Mouse (Mus musculus) left cerebral cortex, postnatal 14 days (tissue): Measurements from ENCODE around the gene Agap1. TPM values are rescaled to one million over a fixed set of nuclear protein-coding genes. Genes with fewer than 3 reads are reported as not detected.

Source experiments
- DNase-seq, 2 experiments: peaks; one replicate each; pipeline ENCODE4 v3.0.0; 2021 to 2022; ENCODE audit warnings: low spot score in 2 of 2, mixed read lengths in 1 of 2
- intact Hi-C: fragments of 180-260 bp; cut with DNase I; formaldehyde crosslinking; loops from one replicate; pipeline ENCODE4 v1.15.1; 2025
- total RNA-seq, 2 experiments: library from RNA; stranded (reverse); gene quantifications; 2 replicates each; pipeline ENCODE4 v1.2.3; 2021

The Agap1 gene
- total RNA-seq, 2 experiments from 2014 or later, result 246 to 257 TPM

DNA sequence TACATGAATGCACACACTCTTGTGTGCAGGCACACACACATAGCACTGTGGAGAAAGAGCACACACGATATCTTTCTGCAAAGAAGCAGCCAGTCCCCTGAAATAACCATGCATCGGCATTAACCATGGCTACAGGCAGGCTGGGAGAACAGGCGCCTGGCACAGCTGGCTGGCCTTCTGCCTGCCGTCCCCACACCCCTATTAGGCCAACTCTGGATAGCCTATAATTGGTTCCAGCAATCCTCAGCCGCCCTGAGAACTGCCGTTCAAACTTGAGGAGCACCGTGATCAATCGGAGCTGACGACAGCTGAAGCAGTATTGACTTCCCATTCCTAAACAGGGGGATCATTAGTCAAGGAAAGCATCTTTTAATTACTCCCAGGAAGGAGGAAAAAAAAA lies 391.5 kb downstream of the Agap1 start:
- intact Hi-C loops, result no loop called here
- DNase-seq, result no peak

- intact Hi-C loops, result no loop called here
- DNase-seq, result no peak
Measured at GRCm38 (mm10) chr1:89848356-89849039, 393.9 kb downstream of the Agap1 start.

DNA sequence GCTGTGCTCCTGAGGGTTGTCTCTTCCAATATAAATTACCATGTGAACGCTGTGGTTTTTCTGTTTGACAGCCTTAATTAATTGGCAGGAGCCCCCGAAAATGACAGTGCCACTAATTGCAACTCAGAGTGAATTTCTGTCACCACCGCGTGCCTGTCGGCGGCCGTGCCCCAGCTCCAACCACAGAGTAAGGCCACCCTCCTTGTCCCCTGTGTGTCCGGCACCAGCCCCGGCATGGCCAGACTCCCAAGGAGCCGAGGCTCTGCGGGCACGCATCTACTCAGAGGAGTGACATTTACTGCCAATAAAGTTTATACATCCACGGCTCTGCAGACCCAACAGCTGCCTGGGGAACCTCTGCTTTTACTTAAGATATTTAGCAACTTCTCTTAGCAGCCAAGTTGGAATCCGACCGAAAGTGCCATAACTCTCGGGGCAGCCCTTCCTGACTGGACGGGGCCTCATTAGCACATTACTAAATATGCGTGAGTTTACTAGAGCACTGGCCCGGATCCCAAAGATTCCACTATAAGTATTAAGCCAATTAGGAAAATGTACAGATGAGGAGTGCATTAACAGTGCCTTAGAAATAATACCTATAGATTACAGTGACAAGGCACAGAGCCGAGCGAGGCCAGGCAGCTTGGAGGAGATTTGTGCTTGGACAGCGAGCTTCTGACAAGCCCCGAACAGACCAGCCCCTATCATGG lies 394.7 kb downstream of the Agap1 start:
- intact Hi-C loops, result no loop called here
- DNase-seq, result no peak

- intact Hi-C loops, result no loop called here
- DNase-seq, result peak; percentile 48 to 79
Measured at GRCm38 (mm10) chr1:89849861-89850230, 395.2 kb downstream of the Agap1 start.

- intact Hi-C loops, result no loop called here
- no peak for DNase-seq
Measured at GRCm38 (mm10) chr1:89850681-89851414, 396.2 kb downstream of the Agap1 start.

DNA sequence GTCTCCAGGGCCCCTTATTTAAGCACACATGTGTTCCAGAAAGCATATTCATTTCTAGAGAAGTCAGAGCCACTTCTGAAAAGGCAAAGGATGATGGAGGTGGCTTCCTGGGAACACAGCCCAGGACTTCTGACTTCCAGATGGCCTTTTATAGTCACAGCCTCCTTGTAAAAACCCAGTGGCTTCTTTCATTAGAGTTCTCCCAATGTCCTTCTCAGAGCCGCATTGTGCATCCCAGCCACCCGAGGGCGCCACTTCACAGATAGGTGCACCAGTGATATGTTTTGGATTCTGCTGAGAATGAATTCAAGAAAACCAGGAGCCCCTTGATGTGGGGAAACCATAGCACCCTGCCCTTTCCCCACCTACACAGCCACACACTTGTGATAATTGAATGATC lies 404.6 kb downstream of the Agap1 start:
- intact Hi-C loops, result no loop called here
- DNase-seq, result peak in 1 of 2 experiments; percentile 55

DNA sequence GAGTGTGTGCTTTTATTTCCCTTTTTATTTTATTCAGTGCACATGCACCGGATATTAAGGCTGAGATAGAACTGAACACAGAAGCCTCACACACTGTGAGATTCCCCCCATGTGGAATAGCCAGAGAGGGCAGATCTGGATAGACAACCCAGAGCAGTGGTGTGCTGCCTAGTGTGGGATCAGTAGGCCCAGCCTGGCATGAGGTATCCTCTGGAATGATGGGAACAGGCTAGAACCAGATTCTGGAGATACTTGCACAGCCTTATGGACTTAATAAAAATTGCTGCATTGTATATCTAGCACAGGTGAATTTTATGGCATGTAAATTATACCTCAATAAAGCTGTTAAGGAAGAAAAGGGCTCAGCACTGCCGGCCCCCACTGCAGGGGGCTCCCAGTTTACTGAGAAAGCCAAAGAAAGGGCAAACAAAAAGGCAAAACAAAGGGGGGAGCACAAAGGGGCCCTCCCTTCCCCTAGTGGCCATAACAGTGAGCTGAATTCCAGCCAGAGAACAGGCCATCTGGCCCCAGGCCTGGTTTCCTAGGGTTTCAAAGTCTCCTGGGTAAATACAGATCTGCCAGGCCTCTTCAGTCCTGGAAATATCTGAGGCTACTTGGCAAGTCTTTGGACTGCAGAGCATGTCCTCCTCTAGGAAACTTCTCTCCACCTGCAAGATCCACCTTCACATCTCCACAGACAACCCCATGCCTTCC lies 405.6 kb downstream of the Agap1 start:
- intact Hi-C loops, result no loop called here
- no peak for DNase-seq

GRCm38 (mm10) chr1:89865787-89866186 lies 411.2 kb downstream of the Agap1 start:
- no peak for DNase-seq
- intact Hi-C loops, result no loop called here

DNA sequence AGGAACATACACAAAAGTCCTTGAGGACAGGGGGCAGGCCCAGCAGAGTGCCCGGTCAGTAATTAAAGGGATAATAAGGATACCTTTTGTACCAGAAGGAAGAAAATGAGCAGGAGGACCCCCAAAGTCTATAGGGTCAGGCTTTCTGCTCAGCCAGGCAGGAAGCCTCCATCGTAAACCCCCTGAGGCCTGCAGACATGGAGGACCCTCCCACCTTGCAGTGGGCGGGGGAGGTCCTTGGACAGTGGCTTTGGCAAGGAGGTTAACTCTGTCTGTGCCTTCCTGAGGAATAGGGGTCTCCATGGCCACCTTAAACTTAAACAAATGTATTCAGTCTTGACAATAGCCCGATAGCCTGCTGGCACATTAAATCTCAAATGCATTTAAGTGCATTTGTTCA lies 413.2 kb downstream of the Agap1 start:
- intact Hi-C loops, result no loop called here

DNA sequence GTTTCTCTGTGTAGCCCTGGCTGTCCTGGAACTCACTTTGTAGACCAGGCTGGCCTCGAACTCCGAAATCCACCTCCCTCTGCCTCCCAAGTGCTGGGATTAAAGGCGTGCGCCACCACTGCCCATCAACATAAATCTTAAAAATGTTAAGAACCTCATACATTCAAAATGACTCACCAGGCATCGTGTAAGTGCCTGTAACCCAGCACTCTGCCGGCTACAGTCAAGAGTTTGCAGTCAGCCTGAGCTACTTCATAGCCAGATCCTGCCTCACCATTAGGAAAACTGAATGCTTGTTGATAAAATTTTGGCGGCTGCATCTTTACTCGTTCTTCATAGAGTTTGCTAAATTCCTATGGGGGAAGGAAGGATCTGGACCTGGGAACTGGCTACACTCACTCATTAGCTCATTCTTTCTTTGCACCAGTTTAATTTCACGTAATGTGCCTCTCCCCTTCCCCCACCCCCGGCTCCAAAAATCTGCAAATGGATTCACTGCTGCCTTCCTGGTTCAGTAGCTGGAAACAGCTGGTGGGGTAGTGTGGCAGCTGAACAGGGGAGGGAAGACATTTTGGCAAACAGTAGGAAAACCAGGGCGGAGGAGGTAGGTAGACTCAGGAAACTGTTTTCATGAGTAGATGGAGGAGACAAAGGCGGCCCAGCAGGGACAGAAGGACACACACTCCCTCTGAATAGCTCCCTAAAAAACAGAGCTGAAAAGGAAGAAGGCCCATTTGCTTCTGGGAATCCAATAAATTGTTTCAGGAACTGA lies 415.7 kb downstream of the Agap1 start:
- no peak for DNase-seq

More for the DNA sequence above, 413.2 kb downstream of the Agap1 start:
- no peak for DNase-seq

DNA sequence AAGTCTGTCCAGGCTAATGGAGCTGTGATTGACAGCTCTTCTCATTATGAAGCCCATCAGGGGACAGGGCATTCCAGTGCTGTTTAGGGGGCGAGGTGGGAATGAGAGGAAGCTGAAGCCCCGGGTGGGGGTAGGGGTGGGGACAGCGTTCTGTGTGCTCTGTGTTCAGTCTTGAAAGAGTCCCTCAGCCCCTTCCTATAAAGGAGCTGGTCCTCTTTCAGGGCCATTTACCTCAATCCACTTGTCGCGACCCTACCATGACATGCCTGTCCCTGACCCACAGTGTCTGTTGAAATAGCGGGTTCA lies 416.3 kb downstream of the Agap1 start:
- intact Hi-C loops, result no loop called here

More for the DNA sequence above, 415.7 kb downstream of the Agap1 start:
- intact Hi-C loops, result no loop called here

DNA sequence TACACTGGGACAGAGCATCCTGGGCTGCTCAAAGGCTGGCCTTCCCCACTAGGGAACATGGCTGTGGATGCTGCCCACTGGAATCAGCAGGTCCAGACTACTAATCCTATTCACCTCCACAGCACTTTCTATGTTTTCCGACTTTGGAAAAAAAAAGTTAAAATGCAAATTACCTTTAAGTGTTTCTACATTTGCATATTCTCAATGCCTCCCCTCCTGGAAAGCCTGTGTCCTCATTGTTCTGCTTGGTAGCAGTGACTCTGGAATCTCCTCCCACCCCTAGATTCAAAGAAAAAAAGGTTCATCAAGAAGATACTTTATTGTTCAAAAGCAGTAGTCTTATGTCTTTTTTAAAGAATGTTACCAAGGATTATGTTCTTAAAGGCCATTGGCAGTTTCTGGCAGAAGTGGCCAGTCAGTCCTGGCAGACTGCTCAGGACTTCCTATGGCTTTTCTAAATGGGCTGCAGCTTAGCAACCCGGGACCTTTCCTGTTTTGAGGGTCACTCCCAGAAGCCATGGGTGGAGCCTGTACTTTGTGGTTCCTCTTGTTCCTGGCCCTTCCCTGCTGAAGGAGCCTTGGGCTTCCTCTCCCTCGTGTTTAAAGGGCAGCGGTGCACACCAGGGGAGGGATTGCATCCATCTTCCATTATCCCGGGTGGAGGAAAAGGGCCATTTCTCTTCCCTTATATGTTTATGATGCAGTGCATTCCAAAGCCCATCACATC lies 421.9 kb downstream of the Agap1 start:
- DNase-seq, result no peak
- intact Hi-C loops, result no loop called here

More for the DNA sequence above, 416.3 kb downstream of the Agap1 start:
- no peak for DNase-seq

DNA sequence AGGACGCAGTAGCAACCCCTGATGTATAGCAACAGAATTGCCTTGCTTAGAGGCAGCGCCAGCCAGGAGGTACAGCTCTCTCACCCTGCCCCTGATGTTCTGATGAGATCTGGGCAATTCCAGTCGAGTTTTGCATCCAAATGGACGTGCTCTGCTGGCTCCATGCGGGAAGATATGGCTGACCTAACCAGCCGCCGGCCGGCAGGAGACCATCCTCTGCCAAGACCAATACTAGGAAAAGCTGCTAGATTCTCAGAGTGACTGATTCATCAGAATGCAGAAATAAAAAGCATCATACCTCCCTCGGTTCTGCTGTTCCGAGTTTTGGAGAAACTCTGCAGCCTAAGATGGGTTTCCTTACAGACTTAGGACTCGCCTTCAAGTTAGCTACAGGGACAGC lies 423.9 kb downstream of the Agap1 start:
- DNase-seq, result no peak
- intact Hi-C loops, result no loop called here

DNA sequence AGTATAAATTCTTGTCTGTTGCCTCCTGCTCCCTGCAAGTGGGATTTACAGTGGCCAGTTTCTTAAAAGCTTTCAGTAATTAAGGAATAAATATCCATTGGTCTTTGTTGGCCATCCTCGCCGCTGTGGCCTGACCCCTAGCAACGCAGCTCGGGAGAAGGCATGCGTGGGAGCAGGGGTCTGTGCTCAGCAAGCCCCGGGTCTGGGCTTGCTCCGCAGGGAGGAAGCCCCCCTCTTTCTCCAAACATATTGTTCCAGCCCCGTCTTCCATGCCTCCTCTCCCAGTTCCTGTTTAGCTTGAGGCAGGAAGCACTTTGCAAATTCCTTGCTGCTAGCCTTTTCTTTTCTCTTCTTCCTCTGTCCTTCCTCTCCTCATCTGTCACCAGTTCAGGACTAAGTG lies 425.6 kb downstream of the Agap1 start:
- intact Hi-C loops, result no loop called here
- no peak for DNase-seq

DNA sequence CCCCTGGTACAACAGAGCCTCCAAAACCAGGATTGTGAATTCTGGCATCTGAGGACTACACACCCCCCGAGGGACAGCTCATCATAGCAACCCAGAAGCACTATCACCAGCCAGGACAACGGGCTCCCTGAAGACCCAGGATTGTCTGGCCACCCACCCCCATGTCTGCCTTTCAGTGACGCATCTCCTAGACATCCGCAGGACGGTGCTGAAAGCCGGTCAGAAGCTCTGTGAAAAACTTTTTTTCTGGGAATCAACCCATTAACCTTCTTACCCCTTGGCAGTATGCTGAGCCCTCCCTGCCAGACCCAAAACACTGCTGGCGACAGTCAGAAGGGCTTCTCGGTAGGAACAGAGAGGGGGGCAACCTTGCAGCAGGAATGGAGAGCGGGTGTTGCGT lies 426.2 kb downstream of the Agap1 start:
- DNase-seq, result no peak
- intact Hi-C loops, result no loop called here

DNA sequence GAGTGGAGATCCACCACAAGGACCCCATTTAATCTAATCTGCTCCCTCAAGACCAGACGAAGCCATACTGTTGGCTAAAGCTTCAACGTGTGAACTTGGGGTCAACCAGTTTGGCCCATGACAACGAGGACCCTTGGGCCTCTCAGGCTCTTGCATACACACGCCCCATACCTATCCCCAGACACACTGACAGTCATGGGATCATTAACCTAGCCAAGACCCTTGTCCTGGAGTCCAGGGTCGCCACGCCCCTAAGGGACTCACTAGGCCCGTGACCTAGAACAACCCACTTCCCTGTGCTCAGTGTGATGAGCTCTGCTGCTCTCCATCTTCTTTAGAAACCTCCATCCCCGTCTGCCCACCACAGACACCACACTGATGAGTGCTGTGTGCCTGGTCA lies 429.7 kb downstream of the Agap1 start:
- intact Hi-C loops, result no loop called here
- no peak for DNase-seq

GRCm38 (mm10) chr1:89885696-89886095 lies 431.1 kb downstream of the Agap1 start:
- intact Hi-C loops, result no loop called here
- DNase-seq, result no peak

GRCm38 (mm10) chr1:89891400-89891799 lies 436.8 kb downstream of the Agap1 start:
- DNase-seq, result no peak
- intact Hi-C loops, result no loop called here

- no peak for DNase-seq
- intact Hi-C loops, result no loop called here
Measured at GRCm38 (mm10) chr1:89892281-89892680, 437.7 kb downstream of the Agap1 start.
